Mouse (Mus musculus) right cerebral cortex, postnatal 4 days (tissue): ENCODE measurements around the gene Brd4.

Source experiments
- DNase-seq: peaks from one replicate; pipeline ENCODE4 v3.0.0-alpha.2; 2022

The Brd4 gene

GRCm38 (mm10) chr17:32165803-32166595 is 118.5 kb downstream of the Brd4 start:
- DNase-seq = peak; percentile 87

- no peak for DNase-seq
Observed at GRCm38 (mm10) chr17:32165266-32165802, 119.2 kb downstream of the Brd4 start.

- DNase-seq = no peak
Observed at GRCm38 (mm10) chr17:32164780-32165179, 119.7 kb downstream of the Brd4 start.

GRCm38 (mm10) chr17:32163910-32164650 is 120.4 kb downstream of the Brd4 start:
- DNase-seq = peak; percentile 51

- DNase-seq = peak; percentile 88
Observed at GRCm38 (mm10) chr17:32162112-32162850, 122.2 kb downstream of the Brd4 start.

- DNase-seq = no peak
Observed at GRCm38 (mm10) chr17:32160882-32161281, 123.6 kb downstream of the Brd4 start.

- no peak for DNase-seq
Observed at GRCm38 (mm10) chr17:32158841-32159240, 125.7 kb downstream of the Brd4 start.

- DNase-seq = no peak
Observed at GRCm38 (mm10) chr17:32146718-32147117, 137.8 kb downstream of the Brd4 start.
